In genomic region chr1:34536767-34537485, GRCm38 (mm10) we compare ENCODE assay signal across 8 mouse cellular contexts. TPM values are rescaled to one million over a fixed set of nuclear protein-coding genes. Genes with fewer than 3 reads are reported as not detected.
DNase-seq lines count a peak whose midpoint lies in the region; ATAC-seq and TF ChIP-seq lines count a peak whose summit lies in the region.

No protein-coding gene starts in this region.

- H3K27ac ChIP-seq in liver, embryonic 11.5 days (ENCODE audit: low read depth, low read length): no peak overlapping the region
- no peak overlapping the region for H3K27ac ChIP-seq in liver, postnatal 0 days (ENCODE audit: low read depth)
- H3K27ac ChIP-seq in forebrain, embryonic 10.5 days: no peak overlapping the region
- no peak overlapping the region for H3K27ac ChIP-seq in midbrain, embryonic 10.5 days (replicated peaks)

- TF ChIP-seq EP300 in liver, postnatal 0 days (IDR thresholded peaks at IDR 0.05; ENCODE audit: low read depth): no peak

- no peak overlapping the region for H3K9ac ChIP-seq in liver, embryonic 11.5 days (ENCODE audit: low read depth, low read length)
- H3K9ac ChIP-seq in liver, postnatal 0 days (replicated peaks): no peak overlapping the region

- no peaks in the 10 kb centered on the region for H3K36me3 ChIP-seq in liver, embryonic 11.5 days (ENCODE audit: control insufficient read depth, insufficient read depth, low read length)
- H3K36me3 ChIP-seq in liver, postnatal 0 days (replicated peaks; ENCODE audit: insufficient read depth, low read length): no peaks in the 10 kb centered on the region
- no peaks in the 10 kb centered on the region for H3K36me3 ChIP-seq in forebrain, embryonic 10.5 days (replicated peaks)
- no peaks in the 10 kb centered on the region for H3K36me3 ChIP-seq in midbrain, embryonic 10.5 days

- TF ChIP-seq CTCF in liver, postnatal 0 days (IDR thresholded peaks at IDR 0.05; ENCODE audit: low read depth): no peak

- H3K4me2 ChIP-seq in liver, embryonic 11.5 days: peak overlapping the region; percentile 29; the same call in 1 of the 2 replicates
- no peak overlapping the region for H3K4me2 ChIP-seq in liver, postnatal 0 days (ENCODE audit: low read depth, low read length)

- ATAC-seq in liver, embryonic 11.5 days (replicated peaks; ENCODE audit: low FRiP score): no peak
- ATAC-seq in liver, postnatal 0 days: no peak

- no peak for DNase-seq in liver, embryonic 11.5 days (ENCODE audit: low spot score)
- DNase-seq in liver, postnatal 0 days: no peak
- peak; percentile 39 for DNase-seq in forebrain, embryonic 10.5 days (ENCODE audit: extremely low spot score, low spot score)
- peak; percentile 13 for DNase-seq in kidney, adult 9 months
- DNase-seq in midbrain, embryonic 10.5 days (ENCODE audit: low spot score): peak; percentile 38
- DNase-seq in frontal cortex, postnatal 25 days (ENCODE audit: low spot score in 2 of 2): no peak
- DNase-seq in spleen, postnatal 36 days (ENCODE audit: low spot score in 2 of 2): no peak
- no peak for DNase-seq in left cerebral cortex, adult 18-20 months (ENCODE audit: low spot score in 2 of 2)

- H3K4me1 ChIP-seq in liver, embryonic 11.5 days (replicated peaks; ENCODE audit: control insufficient read depth, insufficient read depth, low read length): 0 out of 2 replicates have a peak, but pooled peaks cover 4% of the 10 kb centered on the region
- H3K4me1 ChIP-seq in liver, postnatal 0 days (ENCODE audit: insufficient read depth): peaks cover 2% of the 10 kb centered on the region; the same call in 1 of the 2 replicates
- H3K4me1 ChIP-seq in forebrain, embryonic 10.5 days: peaks cover 13% of the 10 kb centered on the region
- H3K4me1 ChIP-seq in midbrain, embryonic 10.5 days: peaks cover 12% of the 10 kb centered on the region

- no peak overlapping the region for H3K4me3 ChIP-seq in liver, embryonic 11.5 days (ENCODE audit: low read depth, low read length)
- no peak overlapping the region for H3K4me3 ChIP-seq in liver, postnatal 0 days (ENCODE audit: low read depth, low read length)
- peak overlapping the region; percentile 34 for H3K4me3 ChIP-seq in forebrain, embryonic 10.5 days
- peak overlapping the region; percentile 34 for H3K4me3 ChIP-seq in midbrain, embryonic 10.5 days

- H3K27me3 ChIP-seq in liver, embryonic 11.5 days (replicated peaks; ENCODE audit: control insufficient read depth, insufficient read depth, low read length): peaks cover 28% of the 10 kb centered on the region
- H3K27me3 ChIP-seq in liver, postnatal 0 days (ENCODE audit: insufficient read depth, low read length): peaks cover 23% of the 10 kb centered on the region
- H3K27me3 ChIP-seq in forebrain, embryonic 10.5 days (ENCODE audit: poor library complexity, severe bottlenecking): peaks cover 45% of the 10 kb centered on the region
- peaks cover 47% of the 10 kb centered on the region for H3K27me3 ChIP-seq in midbrain, embryonic 10.5 days (ENCODE audit: low read depth, poor library complexity, severe bottlenecking)

- H3K9me3 ChIP-seq in liver, embryonic 11.5 days (ENCODE audit: control insufficient read depth, low read length): no peaks in the 10 kb centered on the region
- no peaks in the 10 kb centered on the region for H3K9me3 ChIP-seq in liver, postnatal 0 days (ENCODE audit: low read length)
- H3K9me3 ChIP-seq in forebrain, embryonic 10.5 days: no peaks in the 10 kb centered on the region
- no peaks in the 10 kb centered on the region for H3K9me3 ChIP-seq in midbrain, embryonic 10.5 days (replicated peaks)

- 12% methylated on average over 16 of the region's 16 CpGs for WGBS in liver, embryonic 11.5 days
- WGBS in liver, postnatal 0 days (ENCODE audit: insufficient replicate concordance): 15% methylated on average over 16 of the region's 16 CpGs
- WGBS in forebrain, embryonic 10.5 days: 2% methylated on average over 16 of the region's 16 CpGs
- WGBS in midbrain, embryonic 10.5 days: 3% methylated on average over 16 of the region's 16 CpGs

RNA-seq across cellular contexts. Expression of gene Cfc1, which starts 1.5 kb away (rescaled TPM):
- polyA plus RNA-seq in liver, embryonic 11.5 days (2014; fragmentation: Nextera tagmentation; extraction: Ambion mirVana): not detected in 2 replicates
- not detected in 2 replicates for polyA plus RNA-seq in liver, postnatal 0 days (2015; fragmentation: Nextera tagmentation; extraction: Ambion mirVana)
- not detected in 2 replicates for polyA plus RNA-seq in forebrain, embryonic 10.5 days (2016; fragmentation: Nextera tagmentation; extraction: Ambion mirVana)
- polyA plus RNA-seq in midbrain, embryonic 10.5 days (2016; fragmentation: Nextera tagmentation; extraction: Ambion mirVana): not detected in 2 replicates
- not detected for total RNA-seq in left cerebral cortex, adult 18-20 months (2021)

RNA-seq across cellular contexts. Expression of gene Prss40, which starts 23.8 kb away (rescaled TPM):
- not detected in 2 replicates for polyA plus RNA-seq in liver, embryonic 11.5 days (2014; fragmentation: Nextera tagmentation; extraction: Ambion mirVana)
- polyA plus RNA-seq in liver, postnatal 0 days (2015; fragmentation: Nextera tagmentation; extraction: Ambion mirVana): not detected in 2 replicates
- polyA plus RNA-seq in forebrain, embryonic 10.5 days (2016; fragmentation: Nextera tagmentation; extraction: Ambion mirVana): not detected in 2 replicates
- not detected in 2 replicates for polyA plus RNA-seq in midbrain, embryonic 10.5 days (2016; fragmentation: Nextera tagmentation; extraction: Ambion mirVana)
- total RNA-seq in left cerebral cortex, adult 18-20 months (2021): not detected

RNA-seq across cellular contexts. Expression of gene Prss39, which starts 38.7 kb away (rescaled TPM):
- polyA plus RNA-seq in liver, embryonic 11.5 days (2014; fragmentation: Nextera tagmentation; extraction: Ambion mirVana): not detected in 2 replicates
- polyA plus RNA-seq in liver, postnatal 0 days (2015; fragmentation: Nextera tagmentation; extraction: Ambion mirVana): not detected in 2 replicates
- not detected in 2 replicates for polyA plus RNA-seq in forebrain, embryonic 10.5 days (2016; fragmentation: Nextera tagmentation; extraction: Ambion mirVana)
- polyA plus RNA-seq in midbrain, embryonic 10.5 days (2016; fragmentation: Nextera tagmentation; extraction: Ambion mirVana): not detected in 2 replicates
- total RNA-seq in left cerebral cortex, adult 18-20 months (2021): not detected

RNA-seq across cellular contexts. Expression of gene Amer3, which starts 42.5 kb away (rescaled TPM):
- not detected in 2 replicates for polyA plus RNA-seq in liver, embryonic 11.5 days (2014; fragmentation: Nextera tagmentation; extraction: Ambion mirVana)
- not detected in 2 replicates for polyA plus RNA-seq in liver, postnatal 0 days (2015; fragmentation: Nextera tagmentation; extraction: Ambion mirVana)
- polyA plus RNA-seq in forebrain, embryonic 10.5 days (2016; fragmentation: Nextera tagmentation; extraction: Ambion mirVana): 0.48 and 0.71 TPM in 2 replicates
- 1.3 and 3.4 TPM in 2 replicates for polyA plus RNA-seq in midbrain, embryonic 10.5 days (2016; fragmentation: Nextera tagmentation; extraction: Ambion mirVana)
- total RNA-seq in left cerebral cortex, adult 18-20 months (2021): 10 to 100 TPM; 24.7 to 25.0 TPM

Comparison
In these comparisons a context has a peak if more than half of its experiments do, and no peak if none do; other contexts are left out.
1. DNase-seq: peak in forebrain, embryonic 10.5 days (single experiment), kidney, adult 9 months (single experiment) and midbrain, embryonic 10.5 days (single experiment); none in liver, embryonic 11.5 days (single experiment), liver, postnatal 0 days (single experiment), frontal cortex, postnatal 25 days (0 of 2), spleen, postnatal 36 days (0 of 2) and left cerebral cortex, adult 18-20 months (0 of 2).
2. H3K4me3 ChIP-seq: peak in forebrain, embryonic 10.5 days (single experiment) and midbrain, embryonic 10.5 days (single experiment); none in liver, embryonic 11.5 days (single experiment) and liver, postnatal 0 days (single experiment).